In the genomic region with DNA sequence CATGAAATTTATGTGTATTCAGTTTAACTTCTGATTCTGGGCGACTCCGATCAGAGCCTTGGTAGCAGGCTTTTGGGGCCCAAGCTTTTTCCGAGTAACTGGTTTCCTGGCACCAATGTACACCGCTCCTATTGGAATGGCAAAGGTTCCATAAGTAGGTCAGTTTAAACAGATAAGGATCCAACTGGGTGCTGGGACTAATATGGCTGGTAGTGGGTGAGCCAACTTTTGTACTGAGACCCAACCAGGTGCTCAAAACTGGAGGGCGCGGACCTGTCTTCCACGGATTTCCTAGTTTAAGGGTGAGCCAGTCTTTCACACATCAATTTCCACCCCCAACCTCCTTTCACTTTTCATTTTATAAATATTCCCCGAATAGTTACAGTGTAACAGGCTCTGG, we compare ENCODE assay signal across 9 mouse cellular contexts. TPM values are rescaled to one million over a fixed set of nuclear protein-coding genes. Genes with fewer than 3 reads are reported as not detected.
A peak's percentile ranks its signal among the peaks of the same experiment; 100 is the strongest.
DNase-seq lines count a peak whose midpoint lies in the region; ATAC-seq and TF ChIP-seq lines count a peak whose summit lies in the region.
"Had no signal": no experiment of that assay in that cellular context is flagged by ENCODE, and none has a peak within 500 bp of the region (broad histone marks: within the 10 kb centered on the region; RNA-seq: fewer than 3 reads in every experiment).

No protein-coding gene starts in this region.

- peak; percentile 7 to 13 for DNase-seq in frontal cortex, adult 2 months (ENCODE audit: extremely low spot score in 1 of 2, low spot score in 1 of 2)
- no peak for DNase-seq in frontal cortex, postnatal 25 days (ENCODE audit: low spot score in 2 of 2)
- DNase-seq in liver, embryonic 14.5 days (ENCODE audit: low read depth in 3 of 3, low spot score in 3 of 3) = no peak
- no peak for DNase-seq in urinary bladder, postnatal 10 days (ENCODE audit: low spot score)
- no peak for DNase-seq in adrenal gland, postnatal 25 days
- no peak for DNase-seq in right cerebral cortex, adult 18-20 months

- H3K27me3 ChIP-seq in ES-Bruce4 (ENCODE audit: control insufficient read depth, insufficient read depth, low read length, poor library complexity, severe bottlenecking) = no peaks in the 10 kb centered on the region
- H3K27me3 ChIP-seq in forebrain, embryonic 16.5 days (replicated peaks; ENCODE audit: control insufficient read depth, insufficient read depth, low read length) = no peaks in the 10 kb centered on the region
- H3K27me3 ChIP-seq in liver, embryonic 14.5 days (ENCODE audit: control insufficient read depth, insufficient read depth, low read length) = no peaks in the 10 kb centered on the region

- peak overlapping the region; percentile 91 for H3K4me3 ChIP-seq in ES-Bruce4 (ENCODE audit: low read depth, low read length)
- H3K4me3 ChIP-seq in forebrain, embryonic 16.5 days (replicated peaks; ENCODE audit: low read length) = peak overlapping the region; percentile 55
- H3K4me3 ChIP-seq in liver, embryonic 14.5 days (ENCODE audit: insufficient read depth in 1 of 2, low read depth in 2 of 2, low read length in 2 of 2) = peak overlapping the region; percentile 89 to 96

- TF ChIP-seq POLR2A in ES-Bruce4 (IDR thresholded peaks at IDR 0.05; ENCODE audit: insufficient read depth, low read length) = no peak

- H3K9me3 ChIP-seq in ES-Bruce4 (replicated peaks; ENCODE audit: control insufficient read depth, insufficient read depth, low read length, poor library complexity, severe bottlenecking) = no peaks in the 10 kb centered on the region
- H3K9me3 ChIP-seq in forebrain, embryonic 16.5 days (ENCODE audit: control insufficient read depth, low read length) = peaks cover 2% of the 10 kb centered on the region; the same call in 1 of the 2 replicates
- no peaks in the 10 kb centered on the region; the same call in 1 of the 2 replicates for H3K9me3 ChIP-seq in liver, embryonic 14.5 days (ENCODE audit: control insufficient read depth, low read length)

- TF ChIP-seq EP300 in ES-Bruce4 (IDR thresholded peaks at IDR 0.05; ENCODE audit: insufficient read depth, low read depth, low read length) = no peak
- TF ChIP-seq EP300 in liver, embryonic 14.5 days (IDR thresholded peaks at IDR 0.05; ENCODE audit: low read depth) = no peak

- H3K9ac ChIP-seq in ES-Bruce4 (ENCODE audit: low read depth, poor library complexity, severe bottlenecking) = peak overlapping the region; percentile 91
- no peak overlapping the region for H3K9ac ChIP-seq in forebrain, embryonic 16.5 days (replicated peaks; ENCODE audit: low read depth, low read length)
- peak overlapping the region; percentile 89 for H3K9ac ChIP-seq in liver, embryonic 14.5 days (replicated peaks)

- no peak for ATAC-seq in forebrain, embryonic 16.5 days
- no peak for ATAC-seq in liver, embryonic 14.5 days (ENCODE audit: insufficient read depth)

- 62% methylated on average over 8 of the region's 8 CpGs for WGBS in forebrain, embryonic 16.5 days
- 66% methylated on average over 8 of the region's 8 CpGs for WGBS in liver, embryonic 14.5 days (ENCODE audit: insufficient replicate concordance)

- peaks cover 27% of the 10 kb centered on the region for H3K36me3 ChIP-seq in ES-Bruce4 (ENCODE audit: control insufficient read depth, insufficient read depth, low read length, poor library complexity, severe bottlenecking)
- peaks cover 14% of the 10 kb centered on the region for H3K36me3 ChIP-seq in forebrain, embryonic 16.5 days (ENCODE audit: control insufficient read depth, insufficient read depth)
- peaks cover 21% of the 10 kb centered on the region for H3K36me3 ChIP-seq in liver, embryonic 14.5 days (replicated peaks; ENCODE audit: control insufficient read depth, insufficient read depth, low read depth)

- H3K4me1 ChIP-seq in ES-Bruce4 (ENCODE audit: control insufficient read depth, insufficient read depth, low read length) = peaks cover 2% of the 10 kb centered on the region
- H3K4me1 ChIP-seq in forebrain, embryonic 16.5 days (replicated peaks; ENCODE audit: control insufficient read depth, insufficient read depth, low read length) = peaks cover 25% of the 10 kb centered on the region
- peaks cover 27 to 35% of the 10 kb centered on the region in 2 experiments for H3K4me1 ChIP-seq in liver, embryonic 14.5 days (replicated peaks; ENCODE audit: control insufficient read depth in 2 of 2, insufficient read depth in 2 of 2, low read length in 1 of 2)

- H3K4me2 ChIP-seq in forebrain, embryonic 16.5 days (ENCODE audit: low read length) = peak overlapping the region; percentile 85
- H3K4me2 ChIP-seq in liver, embryonic 14.5 days (ENCODE audit: low read depth) = peak overlapping the region; percentile 63

- TF ChIP-seq CTCF in ES-Bruce4 (IDR thresholded peaks at IDR 0.05; ENCODE audit: low read depth, low read length) = no peak
- no peak for TF ChIP-seq CTCF in liver, embryonic 14.5 days (IDR thresholded peaks at IDR 0.05; ENCODE audit: low read depth)

- H3K27ac ChIP-seq in ES-Bruce4 (ENCODE audit: insufficient read depth, low read length) = no peak overlapping the region
- H3K27ac ChIP-seq in forebrain, embryonic 16.5 days (ENCODE audit: low read length) = no peak overlapping the region
- H3K27ac ChIP-seq in liver, embryonic 14.5 days = peak overlapping the region; percentile 54

RNA-seq across cellular contexts. Expression of a gene that starts 1.2 kb away (rescaled TPM):
- polyA plus RNA-seq in frontal cortex, adult 2 months (2012; rRNA removed) = 108 and 118 TPM in 2 replicates
- polyA plus RNA-seq in ES-Bruce4 (2011; ENCODE audit: insufficient read depth, insufficient read length, low read depth, missing spikeins) = 403 and 417 TPM in 2 replicates
- 261 and 274 TPM in 2 replicates for polyA plus RNA-seq in forebrain, embryonic 16.5 days (2015; fragmentation: Nextera tagmentation; extraction: Ambion mirVana)
- polyA plus RNA-seq in liver, embryonic 14.5 days (2012; rRNA removed) = 139 and 165 TPM in 2 replicates
- polyA plus RNA-seq in liver, embryonic 14.5 days (2014; fragmentation: Nextera tagmentation; extraction: Ambion mirVana) = 250 and 254 TPM in 2 replicates
- total RNA-seq in adrenal gland, postnatal 25 days (2021) = 279 and 314 TPM in 2 replicates

RNA-seq across cellular contexts. Expression of a gene that starts 38.9 kb away (rescaled TPM):
- polyA plus RNA-seq in frontal cortex, adult 2 months (2012; rRNA removed) = 0.32 and 0.38 TPM in 2 replicates
- 2.0 and 2.5 TPM in 2 replicates for polyA plus RNA-seq in ES-Bruce4 (2011; ENCODE audit: insufficient read depth, insufficient read length, low read depth, missing spikeins)
- polyA plus RNA-seq in forebrain, embryonic 16.5 days (2015; fragmentation: Nextera tagmentation; extraction: Ambion mirVana) = not detected in 2 replicates
- polyA plus RNA-seq in liver, embryonic 14.5 days (2012; rRNA removed) = 0.31 and 0.39 TPM in 2 replicates
- polyA plus RNA-seq in liver, embryonic 14.5 days (2014; fragmentation: Nextera tagmentation; extraction: Ambion mirVana) = 0.14 and 0.15 TPM in 2 replicates
- 9.2 and 10.0 TPM in 2 replicates for total RNA-seq in adrenal gland, postnatal 25 days (2021)

RNA-seq across cellular contexts. Expression of a gene that starts 53.9 kb away (rescaled TPM):
- not detected in 2 replicates for polyA plus RNA-seq in frontal cortex, adult 2 months (2012; rRNA removed)
- not detected in 2 replicates for polyA plus RNA-seq in ES-Bruce4 (2011; ENCODE audit: insufficient read depth, insufficient read length, low read depth, missing spikeins)
- polyA plus RNA-seq in forebrain, embryonic 16.5 days (2015; fragmentation: Nextera tagmentation; extraction: Ambion mirVana) = not detected in 2 replicates
- polyA plus RNA-seq in liver, embryonic 14.5 days (2012; rRNA removed) = not detected in 2 replicates
- not detected in 2 replicates for polyA plus RNA-seq in liver, embryonic 14.5 days (2014; fragmentation: Nextera tagmentation; extraction: Ambion mirVana)
- not detected in 2 replicates for total RNA-seq in adrenal gland, postnatal 25 days (2021)
- total RNA-seq: heart, postnatal 36 days had no signal

Comparison
In these comparisons a context has a peak if more than half of its experiments do, and no peak if none do; other contexts are left out.
1. DNase-seq: peak in frontal cortex, adult 2 months (2 of 2); none in frontal cortex, postnatal 25 days (0 of 2), liver, embryonic 14.5 days (0 of 3), urinary bladder, postnatal 10 days (single experiment), adrenal gland, postnatal 25 days (single experiment) and right cerebral cortex, adult 18-20 months (single experiment).
2. Peak in every context shown above with its lines, with median percentiles within 50 percentile points of each other: H3K4me3 ChIP-seq.